Mouse (Mus musculus) ES-E14 (cell line): ENCODE measurements at regions not wholly inside any gene's neighbourhood (a gene's known extent, or its start where the extent isn't known, plus 50 kb on each side); places are given as distances from the start of the nearest gene placed in this dataset.

Source experiments
- DNase-seq: peaks from one replicate; pipeline ENCODE4 v3.0.0-alpha.2; 2013; ENCODE audit warnings: low read depth, low spot score
- H3K27ac ChIP-seq: 2 replicates; pipeline ENCODE4 v1.5.1; 2012; ENCODE audit warnings: low read depth, mild to moderate bottlenecking, low read length, moderate library complexity, mixed read lengths; ENCODE audit not compliant: poor library complexity, insufficient read depth, severe bottlenecking
- H3K36me3 ChIP-seq: 2 replicates; pipeline ENCODE4 v1.6.1; 2012; ENCODE audit warnings: mild to moderate bottlenecking, low read length, moderate library complexity, mixed read lengths; ENCODE audit not compliant: control insufficient read depth, poor library complexity, insufficient read depth, severe bottlenecking
- H3K4me1 ChIP-seq, 2 experiments: fragments of 150-350 bp in 1 of 2; sonication (generic) in 1 of 2; 2 replicates each; pipeline ENCODE4 v1.6.1; 2012; ENCODE audit warnings: low read length in 2 of 2, mild to moderate bottlenecking in 1 of 2, mixed read lengths in 1 of 2; ENCODE audit not compliant: control insufficient read depth in 2 of 2, insufficient read depth in 2 of 2, poor library complexity in 1 of 2
- H3K4me3 ChIP-seq, 2 experiments: fragments of 150-350 bp in 1 of 2; sonication (generic) in 1 of 2; 2 replicates each; pipeline ENCODE4 v1.5.1; 2012; ENCODE audit warnings: low read length in 2 of 2, low read depth in 1 of 2, mild to moderate bottlenecking in 1 of 2, mixed read lengths in 1 of 2; ENCODE audit not compliant: insufficient read depth in 1 of 2, poor library complexity in 1 of 2, severe bottlenecking in 1 of 2
- H3K9ac ChIP-seq: 2 replicates; pipeline ENCODE4 v1.6.1; 2012; ENCODE audit warnings: low read depth, mild to moderate bottlenecking, low read length, mixed read lengths; ENCODE audit not compliant: poor library complexity, insufficient read depth, severe bottlenecking
- H3K9me3 ChIP-seq: fragments of 150-350 bp; sonication (generic); 2 replicates; pipeline ENCODE4 v1.6.1; 2012; ENCODE audit warnings: low read depth, mild to moderate bottlenecking, low read length; ENCODE audit not compliant: control insufficient read depth, insufficient read depth
- CHD2 ChIP-seq: IDR thresholded peaks from 2 replicates; pipeline ENCODE4 v1.6.1; 2014; ENCODE audit warnings: mild to moderate bottlenecking, low read depth, low read length, inconsistent platforms
- HCFC1 ChIP-seq: IDR thresholded peaks from 2 replicates; pipeline ENCODE4 v1.6.1; 2012; ENCODE audit warnings: low read length, inconsistent platforms, borderline replicate concordance; ENCODE audit not compliant: insufficient read depth
- MAFK ChIP-seq: IDR thresholded peaks from 2 replicates; pipeline ENCODE4 v1.6.1; 2014; ENCODE audit warnings: mild to moderate bottlenecking, low read depth, low read length, inconsistent platforms; ENCODE audit not compliant: insufficient read depth
- ZC3H11A ChIP-seq: IDR thresholded peaks from 2 replicates; pipeline ENCODE4 v1.6.1; 2012; ENCODE audit warnings: low read depth, mild to moderate bottlenecking, inconsistent platforms, low read length, borderline replicate concordance
- ZNF384 ChIP-seq: IDR thresholded peaks from 2 replicates; pipeline ENCODE4 v1.6.1; 2012; ENCODE audit warnings: low read depth, low read length, inconsistent platforms
- in situ Hi-C, 2 experiments: fragments of 600-800 bp; cut with MboI; formaldehyde crosslinking; loops; one replicate each; pipeline ENCODE4 v1.15.1; 2025; ENCODE audit warnings: low sequenced_read_pairs in 2 of 2, inconsistent platforms in 1 of 2; ENCODE audit not compliant: unreplicated experiment in 2 of 2

DNA sequence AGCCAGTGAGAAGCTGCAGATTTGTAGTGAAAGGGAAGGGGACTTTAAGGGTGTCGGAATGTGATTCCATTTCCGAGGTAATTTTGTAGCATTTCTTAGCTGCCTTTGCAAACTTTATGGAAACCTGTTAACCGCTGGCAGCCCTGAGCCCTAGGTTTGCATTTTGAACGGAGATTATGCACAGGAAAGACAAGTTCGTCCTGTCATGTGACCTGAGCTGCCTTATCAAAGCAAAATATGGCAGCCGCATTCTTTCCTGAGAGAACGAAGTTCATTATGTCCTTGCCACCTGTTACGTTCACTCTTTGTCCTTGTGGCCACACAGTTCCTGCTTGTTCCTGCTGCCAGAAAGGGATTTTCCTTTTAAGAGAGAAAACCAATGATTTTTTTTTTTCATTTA is 270.9 kb downstream of the Gm11146 start:
- in situ Hi-C loops = no loop called here
- no peak overlapping the region for H3K27ac ChIP-seq
- no peak for TF ChIP-seq ZNF384
- TF ChIP-seq CHD2 = no peak
- no peak for TF ChIP-seq ZC3H11A
- TF ChIP-seq HCFC1 = no peak
- TF ChIP-seq MAFK = no peak
- H3K9ac ChIP-seq = no peak overlapping the region
- no peak overlapping the region for H3K4me3 ChIP-seq
- H3K9me3 ChIP-seq = no peaks in the 10 kb centered on the region
- no peaks in the 10 kb centered on the region for H3K4me1 ChIP-seq
- no peaks in the 10 kb centered on the region for H3K36me3 ChIP-seq
- DNase-seq = no peak

DNA sequence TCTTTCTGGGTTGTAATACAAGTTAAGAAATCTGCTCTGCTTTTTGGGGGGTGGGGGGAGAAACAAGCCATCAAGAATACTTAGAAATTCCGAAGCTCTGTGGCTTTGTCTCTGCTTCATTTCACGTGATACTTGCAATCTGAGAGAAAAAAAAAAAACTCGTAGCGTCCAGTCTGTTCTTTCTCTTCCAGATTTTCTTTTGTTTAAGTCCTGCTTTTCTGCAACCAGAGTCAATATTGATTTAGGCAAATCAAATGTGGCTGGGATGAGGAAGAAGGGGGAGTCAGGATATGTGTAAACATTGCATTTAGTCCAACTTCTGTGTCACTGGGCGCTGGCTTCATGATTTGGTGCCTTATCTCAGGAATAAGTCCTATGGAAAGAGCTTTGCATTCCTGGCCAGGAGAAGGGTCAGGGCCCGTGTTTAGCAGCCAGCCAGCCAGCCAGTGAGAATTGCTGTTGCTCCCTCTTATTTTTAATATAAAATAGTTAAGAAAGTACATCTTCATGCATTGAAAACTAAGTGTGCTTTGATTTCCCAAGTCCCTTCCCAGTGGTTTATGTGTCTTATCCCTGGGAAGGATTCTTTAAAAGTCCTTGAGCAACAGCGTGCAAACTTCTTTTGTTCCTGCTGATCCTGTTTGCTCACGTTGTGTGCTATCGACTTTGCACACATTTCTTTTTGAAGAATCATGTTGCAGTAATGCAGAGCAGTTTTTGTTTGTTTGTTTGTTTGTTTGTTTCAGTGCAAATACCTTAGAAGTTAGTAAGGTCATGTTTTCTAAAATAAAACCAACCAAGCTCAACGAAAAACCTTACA is 272.0 kb downstream of the Gm11146 start:
- DNase-seq = no peak
- H3K4me1 ChIP-seq = no peaks in the 10 kb centered on the region
- H3K36me3 ChIP-seq = no peaks in the 10 kb centered on the region
- no peaks in the 10 kb centered on the region for H3K9me3 ChIP-seq
- no peak overlapping the region for H3K4me3 ChIP-seq
- no peak overlapping the region for H3K27ac ChIP-seq
- in situ Hi-C loops = no loop called here
- H3K9ac ChIP-seq = no peak overlapping the region
- no peak for TF ChIP-seq MAFK
- TF ChIP-seq ZNF384 = no peak
- no peak for TF ChIP-seq HCFC1
- TF ChIP-seq CHD2 = no peak
- TF ChIP-seq ZC3H11A = no peak

DNA sequence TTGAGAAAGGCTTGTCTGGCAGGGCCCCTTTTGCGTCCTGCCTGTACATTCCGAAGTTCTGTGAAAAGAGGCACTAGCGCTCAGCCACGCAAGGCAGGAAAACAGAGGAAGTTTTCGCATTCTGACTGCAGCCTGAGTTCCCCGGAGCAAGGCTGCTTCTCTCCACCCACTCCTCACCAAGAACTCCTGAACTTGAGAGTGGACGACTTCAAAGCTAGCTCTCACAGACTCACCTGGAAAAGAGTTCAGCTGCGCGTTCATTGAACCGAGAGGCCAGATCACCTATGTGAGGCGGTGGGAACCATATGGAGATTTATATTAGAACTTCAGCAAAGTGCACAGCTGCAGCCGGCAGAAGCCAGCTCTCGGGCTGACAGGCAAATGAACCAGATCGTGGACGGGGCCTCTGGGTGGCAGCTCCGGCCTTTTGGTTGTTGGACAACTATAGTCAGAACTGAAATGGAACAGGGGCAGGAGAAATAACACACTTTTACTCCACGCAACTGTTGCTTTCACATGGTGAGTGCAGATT is 272.7 kb downstream of the Gm11146 start:
- Histone ChIP-seq H3K36me3 (no peaks in the 10 kb centered on the region), H3K9me3 (no peaks in the 10 kb centered on the region), H3K4me3 (no peak overlapping the region), H3K4me1 (no peaks in the 10 kb centered on the region), H3K27ac (no peak overlapping the region), H3K9ac (no peak overlapping the region)
- no peak for TF ChIP-seq HCFC1
- no peak for TF ChIP-seq CHD2
- in situ Hi-C loops = no loop called here
- DNase-seq = no peak

DNA sequence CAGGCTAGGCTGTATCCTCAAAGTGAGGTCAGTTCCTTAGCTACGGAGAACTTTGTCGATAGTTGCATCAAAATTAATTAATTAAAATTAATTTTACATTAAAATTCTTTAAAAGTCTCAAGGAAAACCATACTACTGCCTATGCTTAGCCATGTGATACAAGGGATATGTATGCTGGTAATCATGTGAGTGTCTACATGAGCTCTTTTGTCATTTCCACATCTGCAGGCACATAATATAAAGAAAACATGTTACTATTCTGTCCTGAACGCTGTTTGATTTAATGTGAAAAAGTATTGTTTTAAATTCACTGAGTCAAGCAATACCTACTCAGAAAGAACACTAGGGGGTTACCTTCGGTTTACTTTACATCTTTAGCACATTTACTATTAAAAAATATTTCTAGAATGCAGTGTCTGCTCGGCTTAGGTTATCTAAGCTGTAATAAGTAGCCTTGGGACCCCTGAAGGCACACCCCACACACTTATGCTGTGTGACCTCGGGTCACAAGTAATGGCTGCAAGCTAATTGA is 273.2 kb downstream of the Gm11146 start:
- no peak overlapping the region for H3K27ac ChIP-seq
- in situ Hi-C loops = no loop called here
- TF ChIP-seq ZC3H11A = no peak
- no peak for TF ChIP-seq CHD2
- TF ChIP-seq HCFC1 = no peak
- TF ChIP-seq ZNF384 = no peak
- TF ChIP-seq MAFK = no peak

DNA sequence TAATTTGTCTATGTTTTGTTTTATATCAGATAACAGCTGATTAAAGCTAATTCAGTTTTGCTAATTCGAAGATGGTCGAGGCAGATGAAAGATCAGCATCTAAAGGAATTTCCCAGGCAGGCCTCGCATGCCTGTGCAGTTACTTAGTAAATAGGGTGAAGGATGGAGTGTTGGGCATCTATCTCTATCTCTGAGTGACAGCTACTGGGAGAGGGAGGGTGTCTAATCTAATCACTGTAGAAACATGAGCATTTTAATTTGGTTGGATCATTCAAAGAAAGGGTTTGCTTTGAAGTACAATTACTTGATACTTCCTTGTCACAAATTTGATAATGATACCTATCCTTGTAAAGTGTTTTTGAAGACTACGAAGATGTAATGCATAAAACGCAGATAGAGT is 273.8 kb downstream of the Gm11146 start:
- TF ChIP-seq MAFK (no peak), ZC3H11A (no peak), ZNF384 (no peak), HCFC1 (no peak), CHD2 (no peak)
- Histone ChIP-seq H3K9ac (no peak overlapping the region), H3K4me3 (no peak overlapping the region), H3K36me3 (no peaks in the 10 kb centered on the region), H3K9me3 (no peaks in the 10 kb centered on the region), H3K4me1 (no peaks in the 10 kb centered on the region), H3K27ac (no peak overlapping the region)
- in situ Hi-C loops = no loop called here
- DNase-seq = no peak

More for the DNA sequence above, 273.2 kb downstream of the Gm11146 start:
- no peak for DNase-seq
- Histone ChIP-seq H3K4me1 (no peaks in the 10 kb centered on the region), H3K9ac (no peak overlapping the region), H3K4me3 (no peak overlapping the region), H3K36me3 (no peaks in the 10 kb centered on the region), H3K9me3 (no peaks in the 10 kb centered on the region)
